Mouse (Mus musculus) CH12.LX (cell line): ENCODE data around the gene Hemgn. TPM values are rescaled to one million over a fixed set of nuclear protein-coding genes. Genes with fewer than 3 reads are reported as not detected.
A peak's percentile ranks its signal among the peaks of the same experiment; 100 is the strongest.

ENCODE experiments used
- DNase-seq: peaks from one replicate; pipeline ENCODE4 v3.0.0-alpha.2; 2013; ENCODE audit errors: extremely low read depth
- H3K27ac ChIP-seq: 2 replicates; pipeline ENCODE4 v1.5.1; 2012; ENCODE audit warnings: low read depth, mild to moderate bottlenecking, control low read depth, moderate library complexity; ENCODE audit not compliant: insufficient read depth
- H3K27me3 ChIP-seq: replicated peaks from 2 replicates; pipeline ENCODE3; 2012; ENCODE audit warnings: inconsistent platforms
- H3K36me3 ChIP-seq, 2 experiments: replicated peaks in 1 of 2; 2 replicates each; pipeline versions ENCODE3 to v1.6.1; 2012; ENCODE audit warnings: inconsistent platforms in 1 of 2, low read length in 1 of 2, mild to moderate bottlenecking in 1 of 2, mixed read lengths in 1 of 2, moderate library complexity in 1 of 2; ENCODE audit not compliant: control insufficient read depth in 1 of 2, insufficient read depth in 1 of 2
- H3K4me1 ChIP-seq, 2 experiments: 2 replicates each; pipeline ENCODE4 v1.6.1; 2012; ENCODE audit warnings: inconsistent platforms in 1 of 2, moderate library complexity in 1 of 2; ENCODE audit not compliant: insufficient read depth in 2 of 2, control insufficient read depth in 1 of 2
- H3K4me2 ChIP-seq: 2 replicates; pipeline ENCODE4 v1.6.1; 2012; ENCODE audit warnings: low read depth, mild to moderate bottlenecking, control low read depth; ENCODE audit not compliant: poor library complexity, insufficient read depth, severe bottlenecking
- H3K4me3 ChIP-seq, 3 experiments: fragments of 150-350 bp in 1 of 3; sonication (generic) in 1 of 3; replicated peaks in 1 of 3; 2 replicates each; pipeline versions ENCODE3 to v1.5.1; 2011 to 2012; ENCODE audit warnings: low read depth in 2 of 3, low read length in 2 of 3, mild to moderate bottlenecking in 2 of 3, moderate library complexity in 2 of 3, control low read depth in 1 of 3, improper control_type of control experiment in 1 of 3, inconsistent platforms in 1 of 3, mixed read lengths in 1 of 3; ENCODE audit not compliant: poor library complexity in 1 of 3
- H3K79me2 ChIP-seq: replicated peaks from 2 replicates; pipeline ENCODE4 v1.6.1; 2012; ENCODE audit warnings: mild to moderate bottlenecking, moderate library complexity; ENCODE audit not compliant: control insufficient read depth, poor library complexity, insufficient read depth, severe bottlenecking; ENCODE audit errors: extremely low read depth
- H3K9ac ChIP-seq: 2 replicates; pipeline ENCODE4 v1.6.1; 2012; ENCODE audit warnings: low read depth, mild to moderate bottlenecking, control low read depth, moderate library complexity; ENCODE audit not compliant: insufficient read depth
- H3K9me3 ChIP-seq: replicated peaks from 2 replicates; pipeline ENCODE3; 2012; ENCODE audit warnings: low read length, inconsistent platforms, mixed read lengths
- BHLHE40 ChIP-seq: IDR thresholded peaks from 2 replicates; pipeline ENCODE4 v1.6.1; 2011; ENCODE audit warnings: mild to moderate bottlenecking, low read depth, low read length, improper control_type of control experiment
- CHD1 ChIP-seq: IDR thresholded peaks from 2 replicates; pipeline ENCODE4 v1.6.1; 2012; ENCODE audit warnings: low read depth, low read length, improper control_type of control experiment, inconsistent platforms
- CHD2 ChIP-seq: IDR thresholded peaks from 2 replicates; pipeline ENCODE4 v1.6.1; 2011; ENCODE audit warnings: low read length, improper control_type of control experiment
- CTCF ChIP-seq, 2 experiments: IDR thresholded peaks in 1 of 2; conservative IDR thresholded peaks in 1 of 2; 2 replicates each; pipeline ENCODE4 v1.5.1; 2011 to 2012; ENCODE audit warnings: low read depth in 2 of 2, low read length in 2 of 2, improper control_type of control experiment in 1 of 2, inconsistent platforms in 1 of 2, mild to moderate bottlenecking in 1 of 2, moderate library complexity in 1 of 2
- E2F4 ChIP-seq: IDR thresholded peaks from 2 replicates; pipeline ENCODE4 v1.6.1; 2011; ENCODE audit warnings: low read depth, low read length, improper control_type of control experiment; ENCODE audit not compliant: insufficient replicate concordance
- ELF1 ChIP-seq: IDR thresholded peaks from 2 replicates; pipeline ENCODE4 v1.6.1; 2014; ENCODE audit warnings: low read depth, mild to moderate bottlenecking, inconsistent platforms, low read length, improper control_type of control experiment
- EP300 ChIP-seq: IDR thresholded peaks from 2 replicates; pipeline ENCODE4 v1.6.1; 2011; ENCODE audit warnings: low read length, improper control_type of control experiment
- ETS1 ChIP-seq: conservative IDR thresholded peaks from 2 replicates; pipeline ENCODE4 v1.6.1; 2012; ENCODE audit warnings: low read depth, mild to moderate bottlenecking, inconsistent platforms, low read length, improper control_type of control experiment, moderate library complexity
- HCFC1 ChIP-seq: IDR thresholded peaks from 2 replicates; pipeline ENCODE4 v1.6.1; 2012; ENCODE audit warnings: low read depth, mild to moderate bottlenecking, inconsistent platforms, low read length, improper control_type of control experiment
- IRF4 ChIP-seq: IDR thresholded peaks from 2 replicates; pipeline ENCODE4 v1.6.1; 2014; ENCODE audit warnings: low read depth, mild to moderate bottlenecking, inconsistent platforms, low read length, improper control_type of control experiment
- JUND ChIP-seq: conservative IDR thresholded peaks from 2 replicates; pipeline ENCODE4 v1.6.1; 2011; ENCODE audit warnings: low read depth, low read length, improper control_type of control experiment
- KAT2A ChIP-seq: IDR thresholded peaks from 2 replicates; pipeline ENCODE4 v1.6.1; 2012; ENCODE audit warnings: low read length, improper control_type of control experiment, inconsistent platforms; ENCODE audit not compliant: insufficient replicate concordance
- MAFK ChIP-seq: IDR thresholded peaks from 2 replicates; pipeline ENCODE4 v1.6.1; 2011; ENCODE audit warnings: low read length, improper control_type of control experiment; ENCODE audit not compliant: insufficient replicate concordance
- MAX ChIP-seq: IDR thresholded peaks from 2 replicates; pipeline ENCODE4 v1.6.1; 2011; ENCODE audit warnings: low read length, improper control_type of control experiment
- MAZ ChIP-seq: IDR thresholded peaks from 2 replicates; pipeline ENCODE4 v1.6.1; 2012; ENCODE audit warnings: low read depth, mild to moderate bottlenecking, inconsistent platforms, low read length, improper control_type of control experiment, moderate library complexity
- MEF2A ChIP-seq: IDR thresholded peaks from 2 replicates; pipeline ENCODE4 v1.6.1; 2014; ENCODE audit warnings: low read depth, mild to moderate bottlenecking, inconsistent platforms, low read length, improper control_type of control experiment, borderline replicate concordance
- MXI1 ChIP-seq: IDR thresholded peaks from 2 replicates; pipeline ENCODE4 v1.6.1; 2011; ENCODE audit warnings: mild to moderate bottlenecking, low read depth, low read length, improper control_type of control experiment
- MYC ChIP-seq: IDR thresholded peaks from 2 replicates; pipeline ENCODE4 v1.6.1; 2011; ENCODE audit warnings: low read depth, mild to moderate bottlenecking, improper control_type of control experiment, low read length
- NELFE ChIP-seq: IDR thresholded peaks from 2 replicates; pipeline ENCODE4 v1.6.1; 2011; ENCODE audit warnings: low read depth, low read length, improper control_type of control experiment
- NRF1 ChIP-seq: IDR thresholded peaks from 2 replicates; pipeline ENCODE4 v1.6.1; 2014; ENCODE audit warnings: low read depth, mild to moderate bottlenecking, inconsistent platforms, low read length, improper control_type of control experiment, moderate library complexity
- PAX5 ChIP-seq: IDR thresholded peaks from 2 replicates; pipeline ENCODE4 v1.6.1; 2012; ENCODE audit warnings: low read length, inconsistent platforms, mixed read lengths
- POLR2A ChIP-seq: IDR thresholded peaks from 2 replicates; pipeline ENCODE4 v1.6.1; 2011; ENCODE audit warnings: low read depth, mild to moderate bottlenecking, improper control_type of control experiment, low read length
- POLR2AphosphoS2 ChIP-seq: IDR thresholded peaks from 2 replicates; pipeline ENCODE4 v1.6.1; 2011; ENCODE audit warnings: low read depth, low read length, improper control_type of control experiment
- RAD21 ChIP-seq: IDR thresholded peaks from 2 replicates; pipeline ENCODE4 v1.6.1; 2011; ENCODE audit warnings: low read depth, mild to moderate bottlenecking, low read length, improper control_type of control experiment, moderate library complexity
- RCOR1 ChIP-seq: conservative IDR thresholded peaks from 2 replicates; pipeline ENCODE4 v1.6.1; 2012; ENCODE audit warnings: low read depth, mild to moderate bottlenecking, inconsistent platforms, low read length, improper control_type of control experiment
- SIN3A ChIP-seq: IDR thresholded peaks from 2 replicates; pipeline ENCODE4 v1.6.1; 2012; ENCODE audit warnings: low read length, improper control_type of control experiment, inconsistent platforms
- SMC3 ChIP-seq: IDR thresholded peaks from 2 replicates; pipeline ENCODE4 v1.6.1; 2011; ENCODE audit warnings: low read depth, low read length, improper control_type of control experiment
- TBP ChIP-seq: conservative IDR thresholded peaks from 2 replicates; pipeline ENCODE4 v1.6.1; 2011; ENCODE audit warnings: low read depth, low read length, improper control_type of control experiment
- TCF12 ChIP-seq: IDR thresholded peaks from 2 replicates; pipeline ENCODE4 v1.6.1; 2014; ENCODE audit warnings: low read depth, mild to moderate bottlenecking, inconsistent platforms, low read length, improper control_type of control experiment
- UBTF ChIP-seq: IDR thresholded peaks from 2 replicates; pipeline ENCODE4 v1.6.1; 2012; ENCODE audit warnings: low read depth, mild to moderate bottlenecking, inconsistent platforms, low read length, improper control_type of control experiment, moderate library complexity
- ZC3H11A ChIP-seq: IDR thresholded peaks from 2 replicates; pipeline ENCODE4 v1.6.1; 2012; ENCODE audit warnings: low read depth, mild to moderate bottlenecking, inconsistent platforms, low read length, improper control_type of control experiment
- ZKSCAN1 ChIP-seq: IDR thresholded peaks from 2 replicates; pipeline ENCODE4 v1.6.1; 2012; ENCODE audit warnings: low read depth, inconsistent platforms, low read length, improper control_type of control experiment, borderline replicate concordance
- ZMIZ1 ChIP-seq: IDR thresholded peaks from 2 replicates; pipeline ENCODE4 v1.6.1; 2012; ENCODE audit warnings: low read depth, mild to moderate bottlenecking, inconsistent platforms, low read length, improper control_type of control experiment
- ZNF384 ChIP-seq: IDR thresholded peaks from 2 replicates; pipeline ENCODE4 v1.6.1; 2012; ENCODE audit warnings: low read depth, low read length, improper control_type of control experiment, inconsistent platforms
- dilution Hi-C: fragments of 300-500 bp; cut with MboI; formaldehyde crosslinking; loops from 2 replicates; pipeline ENCODE4 v1.14.3; 2020; ENCODE audit warnings: low sequenced_read_pairs; ENCODE audit not compliant: extremely low pct_unique_long_range_greater_than_20kb, extremely low pct_ligation_motif_present
- in situ Hi-C: fragments of 300-500 bp; cut with MboI; formaldehyde crosslinking; loops from 3 replicates; pipeline ENCODE4 v1.14.3; 2019; ENCODE audit warnings: low sequenced_read_pairs, low pct_ligation_motif_present, low pct_unique_long_range_greater_than_20kb, mixed read lengths
- polyA plus RNA-seq: library from polyadenylated mRNA; unstranded; fragments of >175 nt; gene quantifications from 2 replicates; pipeline ENCODE4 v1.2.1, GENCODE M21; 2012; ENCODE audit warnings: low read depth; ENCODE audit not compliant: insufficient read length
- total RNA-seq, 2 experiments: library from RNA; depleted of rRNA; stranded (reverse); fragments of 300-350 nt in 1 of 2; fragments of >200 nt in 1 of 2; gene quantifications; 2 replicates each; pipeline ENCODE4 v1.2.3; 2012 to 2014

Hemgn gene
- total and polyA plus RNA-seq, 3 experiments: not detected

DNA sequence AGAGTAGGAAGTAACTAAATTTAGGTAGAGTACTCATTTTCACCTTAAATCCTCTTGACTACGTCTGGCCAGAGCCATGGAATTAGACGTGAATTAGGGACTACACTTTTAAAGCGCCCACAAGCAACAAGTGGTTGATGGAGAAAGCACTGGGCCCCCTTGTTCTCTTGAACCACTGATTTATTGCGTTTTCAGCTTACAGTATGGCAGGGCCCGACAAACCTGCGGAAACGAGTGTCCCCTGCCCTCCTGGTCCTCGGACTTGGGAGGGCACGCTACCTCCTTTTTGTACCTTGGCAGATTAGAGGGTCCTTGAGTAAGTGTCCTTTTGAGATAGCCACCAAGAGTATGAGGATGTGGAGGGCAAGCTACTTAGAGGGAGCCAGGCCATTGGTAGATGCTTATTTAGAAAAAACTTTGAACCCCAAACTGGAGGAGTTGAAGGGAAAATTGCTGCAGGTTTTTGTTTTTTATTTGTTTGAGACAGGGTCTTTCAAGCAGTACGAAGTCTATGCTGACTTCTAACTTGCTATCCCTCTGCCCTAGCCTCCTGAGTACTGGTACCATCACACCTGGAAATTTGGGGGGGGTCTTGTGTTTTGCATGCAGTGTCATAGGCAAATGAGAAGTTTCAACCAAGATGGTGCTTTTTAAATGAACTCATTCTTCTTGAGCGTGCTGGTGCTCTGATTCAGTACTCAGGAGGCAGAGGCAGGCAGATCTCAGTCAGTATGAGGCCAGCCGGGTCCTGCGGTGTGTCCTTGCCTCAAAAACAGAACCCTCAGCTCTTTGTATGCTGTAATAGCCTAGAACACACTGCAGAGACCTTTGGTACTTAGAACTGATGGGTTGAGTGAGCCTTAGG lies 39.8 kb upstream of the Hemgn start:
- Histone ChIP-seq H3K27me3 (no peaks in the 10 kb centered on the region), H3K4me3 (peak overlapping the region; percentile 61 to 96 (median 80)), H3K79me2 (peaks cover 63% of the 10 kb centered on the region), H3K27ac (peak overlapping the region; percentile 93), H3K9me3 (no peaks in the 10 kb centered on the region), H3K4me2 (peak overlapping the region; percentile 88), H3K36me3 (peaks cover 0 to 31% of the 10 kb centered on the region in 2 experiments), H3K4me1 (peaks cover 21 to 55% of the 10 kb centered on the region in 2 experiments), H3K9ac (peak overlapping the region; percentile 100)
- DNase-seq: peak; percentile 68
- in situ Hi-C loops (no loop called here), dilution Hi-C loops (no loop called here)
- TF ChIP-seq POLR2AphosphoS2 (no peak), RAD21 (no peak), TCF12 (no peak), POLR2A (peak; percentile 58), EP300 (0 out of 2 replicates have a peak, but pooled peaks have one; percentile 45), UBTF (no peak), JUND (no peak), TBP (peak; percentile 89), CHD1 (peak; percentile 85), E2F4 (no peak), SMC3 (no peak), MAX (peak; percentile 45; the same call in 1 of the 2 replicates), SIN3A (no peak), BHLHE40 (peak; percentile 55), CTCF (conservative IDR thresholded peaks at IDR 0.05 in 1 of 2, IDR thresholded peaks at IDR 0.05 in 1 of 2; ENCODE audit: low read depth in 2 of 2, low read length in 2 of 2) (no peak), MEF2A (no peak), MXI1 (peak; percentile 46; the same call in 1 of the 2 replicates), KAT2A (no peak), ZC3H11A (no peak), MAZ (peak; percentile 40; the same call in 1 of the 2 replicates), MYC (0 out of 2 replicates have a peak, but pooled peaks have one; percentile 23), PAX5 (no peak), ELF1 (no peak), ZKSCAN1 (no peak), ETS1 (no peak), HCFC1 (peak; percentile 15; the same call in 1 of the 2 replicates), RCOR1 (no peak), MAFK (no peak), IRF4 (no peak), ZNF384 (no peak), NRF1 (no peak), ZMIZ1 (peak; percentile 2), CHD2 (no peak), NELFE (peak; percentile 56; the same call in 1 of the 2 replicates)
